Mouse (Mus musculus): Measurements from ENCODE around the gene Grid2.
"Not testable (repeated sequence)": the region's sequence is repeated elsewhere in the genome, so short reads cannot be mapped to it uniquely, and the experiment has no call there.

The Grid2 gene

GRCm38 (mm10) chr6:63255826-63256555, at the start of gene Grid2:
Gene Grid2, plus strand, starts transcription at chr6:63255876.
- DNase-seq = peak in 1 of 2 experiments; percentile 8

DNA sequence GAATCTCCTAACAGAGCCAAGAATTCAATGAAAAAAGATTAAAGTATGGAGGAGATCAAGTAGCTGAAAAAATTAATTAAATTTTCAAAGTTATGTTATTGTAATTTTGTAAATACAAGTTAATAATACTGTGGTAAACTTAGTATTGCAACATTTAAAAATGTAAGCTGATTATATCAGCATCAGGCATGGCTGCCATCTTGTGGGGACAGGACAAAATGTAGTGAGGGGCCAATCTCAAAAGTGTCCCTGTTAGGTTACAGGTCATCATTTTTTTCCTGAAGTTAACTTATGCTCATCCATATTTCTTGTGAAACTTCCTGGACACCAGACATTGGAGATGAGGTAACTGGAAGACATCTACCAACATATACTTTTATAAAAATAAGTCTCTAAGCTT, 4.9 kb upstream of the Grid2 start:
- no peak for DNase-seq

- peak in 1 of 2 experiments; percentile 19 for DNase-seq
Observed at GRCm38 (mm10) chr6:63256556-63257405, 1.1 kb downstream of the Grid2 start.

GRCm38 (mm10) chr6:63257406-63257845, 1.8 kb downstream of the Grid2 start:
- DNase-seq = peak in 1 of 2 experiments; percentile 10

DNA sequence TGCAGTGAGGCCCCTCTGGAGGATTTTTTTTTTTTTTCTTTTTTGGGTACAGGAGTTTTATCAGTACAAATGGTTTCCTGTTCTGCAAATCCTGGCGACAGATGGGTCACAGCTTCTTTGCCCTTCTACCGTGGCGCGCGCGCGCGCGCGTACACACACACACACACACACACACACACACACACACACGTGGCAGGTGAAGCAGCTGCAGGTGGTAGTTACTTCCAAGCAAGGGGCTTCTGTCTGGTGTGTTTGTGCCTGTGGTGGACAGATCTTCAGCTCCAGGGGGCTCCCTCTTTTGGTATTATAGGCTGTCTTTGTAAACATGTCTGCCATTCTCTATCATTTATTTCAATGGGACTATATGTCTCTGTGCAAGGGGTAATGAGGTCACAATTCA, 2.2 kb downstream of the Grid2 start:
- no peak for DNase-seq

DNA sequence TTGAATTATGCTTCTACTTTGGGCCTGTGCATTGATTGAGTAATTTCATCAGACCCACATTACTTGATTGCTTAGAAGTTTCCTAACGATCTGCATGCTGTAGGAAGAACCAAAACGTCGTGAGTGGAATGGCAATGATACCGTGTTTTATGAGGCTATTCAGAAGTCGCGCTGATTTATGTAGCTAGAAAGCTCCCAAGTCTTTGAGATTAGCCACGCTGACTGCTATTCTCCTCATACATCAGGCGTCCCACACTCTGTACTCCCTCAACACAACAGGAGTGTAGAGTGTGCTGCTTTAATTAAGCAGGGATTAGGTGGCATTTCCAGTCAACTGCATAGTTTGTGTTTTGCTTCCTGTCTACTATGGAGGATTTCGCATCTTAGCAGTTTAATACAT, 4.1 kb downstream of the Grid2 start:
- no peak for DNase-seq

- no peak for DNase-seq
Observed at GRCm38 (mm10) chr6:63284419-63284818, 28.7 kb downstream of the Grid2 start.

DNA sequence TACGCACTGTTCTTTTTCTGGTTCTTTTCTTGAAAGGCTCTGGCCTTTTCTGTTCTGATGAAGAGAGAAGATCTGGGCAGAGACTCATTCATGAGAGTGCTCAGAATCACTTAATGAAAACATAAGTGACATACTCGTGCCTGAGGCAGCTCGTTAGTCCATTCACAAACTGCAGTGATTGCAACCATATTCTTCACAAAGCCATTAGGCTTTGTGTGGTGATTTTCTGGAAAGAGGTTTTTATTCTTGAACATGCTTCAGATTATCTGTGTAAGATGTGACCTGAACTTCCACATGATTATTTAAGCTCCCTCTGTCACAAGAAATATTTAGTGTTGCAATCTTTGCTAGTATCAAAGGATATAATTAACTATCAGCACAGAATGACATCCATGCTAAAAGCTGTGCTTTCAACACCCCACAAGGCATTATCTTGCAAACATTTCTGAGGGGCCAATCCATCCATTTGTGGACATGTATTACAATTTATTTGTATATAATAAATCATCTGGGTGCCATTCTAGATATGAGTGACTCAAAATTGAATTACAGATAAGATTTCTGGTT, 86.8 kb downstream of the Grid2 start:
- no peak for DNase-seq

DNA sequence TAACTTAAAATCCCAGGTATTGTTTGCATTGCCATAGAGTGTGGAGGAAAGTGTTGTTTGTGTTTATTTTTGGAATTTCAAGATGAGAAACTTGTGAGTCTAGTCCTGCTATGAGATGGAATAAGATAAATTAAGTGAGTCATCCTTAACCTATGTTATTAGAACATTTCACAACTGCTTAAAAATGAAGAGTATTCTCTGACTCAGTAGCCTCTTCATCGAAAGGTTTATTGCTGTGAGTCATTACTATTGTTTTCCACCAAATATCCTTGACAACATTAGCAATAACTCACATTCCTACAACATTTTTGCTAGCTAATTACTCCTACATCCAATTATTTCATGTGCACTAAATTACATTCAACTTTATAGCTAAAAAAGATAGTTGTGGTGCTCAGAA, 91.3 kb downstream of the Grid2 start:
- no peak for DNase-seq

- peak in 1 of 2 experiments; percentile 14 for DNase-seq
Observed at GRCm38 (mm10) chr6:63381061-63381611, 125.5 kb downstream of the Grid2 start.

GRCm38 (mm10) chr6:63401698-63402097, 146.0 kb downstream of the Grid2 start:
- no peak for DNase-seq

GRCm38 (mm10) chr6:63417534-63417933, 161.9 kb downstream of the Grid2 start:
- DNase-seq = no peak

- no peak for DNase-seq
Observed at GRCm38 (mm10) chr6:63432751-63433150, 177.1 kb downstream of the Grid2 start.

- DNase-seq = no peak
Observed at GRCm38 (mm10) chr6:63448175-63448574, 192.5 kb downstream of the Grid2 start.

DNA sequence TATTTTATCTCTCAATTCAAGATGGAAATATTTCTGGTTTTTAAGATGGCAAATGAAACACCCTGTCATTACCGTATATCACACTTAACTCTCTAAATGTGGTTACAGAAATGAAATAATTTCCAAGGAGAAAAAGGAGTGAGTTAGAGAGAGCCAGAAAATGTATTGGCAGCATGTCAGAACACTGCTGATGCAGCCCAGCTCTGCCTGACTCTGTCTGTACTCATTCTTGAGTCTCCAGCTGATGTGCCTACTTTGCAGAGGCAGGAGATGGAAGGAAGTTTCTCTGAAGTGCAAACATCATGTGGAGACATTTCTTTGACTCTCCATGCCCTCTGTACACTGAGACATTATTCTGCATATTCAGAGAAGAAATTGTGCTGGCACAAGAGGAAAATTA, 226.5 kb downstream of the Grid2 start:
- no peak for DNase-seq

DNA sequence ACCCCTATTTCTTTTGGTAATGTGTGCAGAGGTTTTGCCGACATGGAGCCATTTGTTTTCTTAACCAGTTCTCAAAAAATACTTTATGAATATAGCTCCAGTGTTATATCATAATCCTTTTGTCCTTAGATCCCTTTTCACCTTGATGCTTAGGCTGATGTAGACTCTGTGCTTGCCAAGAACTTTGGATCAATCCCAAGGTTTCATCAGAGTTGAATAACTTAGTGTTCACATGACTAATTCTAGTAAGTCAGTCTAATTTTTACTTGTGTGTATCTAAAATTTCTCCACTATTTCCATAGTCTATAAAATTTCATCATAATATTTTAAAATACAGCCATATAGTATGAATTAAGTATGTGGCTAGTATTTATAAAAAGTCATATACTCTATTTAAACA, 259.3 kb downstream of the Grid2 start:
- DNase-seq = no peak

GRCm38 (mm10) chr6:63515957-63516356, 260.3 kb downstream of the Grid2 start:
- DNase-seq = no peak

DNA sequence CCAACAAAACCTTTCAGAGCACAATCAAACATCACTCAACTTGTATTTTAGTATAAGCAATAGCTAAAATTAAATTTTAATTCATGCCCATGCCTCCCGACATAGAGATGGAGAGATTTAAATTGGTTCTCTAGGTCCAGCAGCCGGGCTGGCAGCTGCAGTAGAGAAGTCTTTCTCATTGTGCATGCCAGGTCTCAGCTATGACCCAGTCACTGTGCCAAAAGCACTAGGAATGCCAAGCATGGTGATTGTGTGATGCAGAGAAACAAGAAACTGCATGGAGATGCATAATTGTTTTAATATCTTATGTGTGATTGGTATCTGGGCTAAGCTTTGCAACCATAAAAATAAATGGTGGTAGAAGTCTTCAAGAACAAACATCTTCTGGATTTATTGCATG, 276.1 kb downstream of the Grid2 start:
- DNase-seq = no peak

- DNase-seq = no peak
Observed at GRCm38 (mm10) chr6:63532901-63533300, 277.2 kb downstream of the Grid2 start.

GRCm38 (mm10) chr6:63547741-63548140, 292.1 kb downstream of the Grid2 start:
- no peak for DNase-seq

DNA sequence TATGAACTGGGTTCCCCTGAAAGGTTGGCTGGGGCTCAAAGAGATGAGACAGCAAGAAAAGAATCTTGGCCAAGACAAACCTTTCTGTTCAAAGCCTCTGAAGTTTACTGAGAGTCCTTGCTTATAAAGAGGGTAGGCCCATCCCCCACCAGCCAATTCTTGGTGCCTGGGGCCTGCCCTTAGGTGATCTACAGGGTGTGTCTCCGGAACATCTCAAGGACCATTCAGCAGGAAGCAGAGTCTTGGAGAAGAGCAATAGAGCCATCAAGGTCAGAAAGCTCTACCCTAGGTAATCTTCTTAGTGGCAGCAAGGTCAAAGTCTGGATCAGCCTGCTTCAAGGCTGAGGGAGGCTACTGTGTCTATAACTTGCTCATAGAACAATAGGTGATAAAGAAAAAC, 313.1 kb downstream of the Grid2 start:
- DNase-seq = not testable (repeated sequence)

- no peak for DNase-seq
Observed at GRCm38 (mm10) chr6:63590681-63591080, 335.0 kb downstream of the Grid2 start.

DNA sequence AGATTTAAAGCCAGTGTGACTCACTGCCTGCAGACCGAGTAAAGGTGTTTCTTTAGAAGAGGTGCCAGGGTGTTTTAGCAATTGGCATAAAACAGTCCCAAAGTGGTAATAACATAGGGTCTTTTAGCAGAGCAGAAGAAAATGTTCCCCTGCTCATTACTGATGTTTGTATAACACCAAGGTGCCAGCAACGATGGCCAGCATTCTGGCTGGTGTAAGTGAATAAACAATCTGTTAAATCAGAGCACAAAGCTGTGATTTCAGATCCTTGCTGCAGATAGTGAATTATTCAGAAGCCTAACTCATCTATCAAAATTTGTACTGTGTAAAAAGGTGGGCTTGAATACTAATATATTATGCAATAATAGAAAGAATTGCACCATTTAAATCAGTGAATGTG, 353.9 kb downstream of the Grid2 start:
- no peak for DNase-seq

All from kidney, postnatal 36 days (tissue).